Mouse (Mus musculus) limb, embryonic 10.5 days (tissue): ENCODE results near the gene Colca2. TPM values are rescaled to one million over a fixed set of nuclear protein-coding genes. Genes with fewer than 3 reads are reported as not detected.
A peak's percentile ranks its signal among the peaks of the same experiment; 100 is the strongest.

Source experiments
- DNase-seq: peaks from one replicate; pipeline ENCODE4 v3.0.0-alpha.2; 2017; ENCODE audit warnings: low spot score
- H3K27ac ChIP-seq: fragments of 300-500 bp; sonication (generic); 2 replicates; pipeline ENCODE4 v1.5.1; 2016; ENCODE audit warnings: mild to moderate bottlenecking
- H3K27me3 ChIP-seq: fragments of 300-500 bp; sonication (generic); 2 replicates; pipeline ENCODE4 v1.6.1; 2016; ENCODE audit warnings: low read depth, mild to moderate bottlenecking; ENCODE audit not compliant: poor library complexity, severe bottlenecking
- H3K36me3 ChIP-seq: fragments of 300-500 bp; sonication (generic); 2 replicates; pipeline ENCODE4 v1.6.1; 2016; ENCODE audit warnings: mild to moderate bottlenecking, moderate library complexity
- H3K4me1 ChIP-seq: fragments of 300-500 bp; sonication (generic); 2 replicates; pipeline ENCODE4 v1.6.1; 2016
- H3K4me3 ChIP-seq: fragments of 300-500 bp; sonication (generic); 2 replicates; pipeline ENCODE4 v1.5.1; 2016; ENCODE audit warnings: mild to moderate bottlenecking, moderate library complexity
- H3K9me3 ChIP-seq: fragments of 300-500 bp; sonication (generic); replicated peaks from 2 replicates; pipeline ENCODE4 v1.6.1; 2016; ENCODE audit warnings: mild to moderate bottlenecking
- WGBS: fragments of 180-500 bp; shearing (Covaris S2); methylation state at CpG from one replicate; pipeline ENCODE4 v1.1.7; 2016; 5-methylcytosine and 5-hydroxymethylcytosine counted together
- polyA plus RNA-seq: library from polyadenylated mRNA; unstranded; fragments of >200 nt; fragmentation: Nextera tagmentation; extraction: Ambion mirVana; gene quantifications from 2 replicates; pipeline ENCODE4 v1.2.1, GENCODE M21; 2016

Colca2 gene
- polyA plus RNA-seq, 1 experiment from 2014 or later: 2.2 TPM

DNA sequence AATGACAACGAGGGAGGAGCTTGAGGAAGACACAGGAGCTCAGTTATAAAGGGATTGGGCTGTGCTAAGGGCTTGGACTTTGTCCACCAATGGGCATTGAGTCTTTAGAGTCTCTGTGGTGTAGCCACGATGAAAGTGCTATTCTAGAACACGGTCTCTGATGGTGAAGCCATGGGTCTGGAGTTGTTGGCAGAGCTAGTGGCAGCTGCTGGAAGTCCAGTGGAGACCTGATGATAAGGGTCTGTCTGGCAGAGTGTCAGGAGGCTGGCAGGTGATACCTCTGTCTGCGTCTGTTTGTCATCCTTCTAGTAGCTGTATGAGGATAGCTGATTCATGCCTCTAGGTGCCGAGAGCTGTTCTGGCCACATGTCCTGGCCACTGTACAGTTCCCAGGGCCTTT, 25.6 kb upstream of the Colca2 start:
- no peak overlapping the region for H3K4me3 ChIP-seq
- H3K27ac ChIP-seq: no peak overlapping the region
- no peaks in the 10 kb centered on the region for H3K9me3 ChIP-seq
- no peaks in the 10 kb centered on the region for H3K36me3 ChIP-seq
- no peak for DNase-seq
- 85% methylated on average over 5 of the region's 5 CpGs for WGBS
- H3K4me1 ChIP-seq: no peaks in the 10 kb centered on the region
- H3K27me3 ChIP-seq: no peaks in the 10 kb centered on the region

DNA sequence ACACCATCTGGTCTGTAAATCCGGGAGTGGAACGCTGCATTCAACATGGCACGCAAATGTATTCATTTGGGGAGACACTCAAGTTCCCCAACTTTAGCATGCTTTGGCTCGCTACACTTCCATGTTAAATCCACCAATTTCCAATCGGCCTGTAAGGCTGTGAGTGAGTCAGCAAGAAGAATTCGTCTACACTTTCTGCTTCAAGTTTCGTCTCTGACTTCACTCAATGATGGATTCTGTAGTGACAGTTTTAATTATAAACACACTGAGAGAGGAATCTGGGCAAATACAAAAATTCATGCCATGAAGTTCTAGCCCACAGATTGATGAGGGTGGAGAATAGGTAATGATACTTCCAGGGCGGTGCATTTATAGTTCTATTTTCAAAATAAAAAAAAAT, 15.2 kb upstream of the Colca2 start:
- Histone ChIP-seq H3K27ac (no peak overlapping the region), H3K4me1 (no peaks in the 10 kb centered on the region; the same call in 1 of the 2 replicates), H3K9me3 (no peaks in the 10 kb centered on the region), H3K4me3 (no peak overlapping the region), H3K36me3 (no peaks in the 10 kb centered on the region), H3K27me3 (no peaks in the 10 kb centered on the region)
- 76% methylated on average over 8 of the region's 8 CpGs for WGBS
- DNase-seq: no peak

DNA sequence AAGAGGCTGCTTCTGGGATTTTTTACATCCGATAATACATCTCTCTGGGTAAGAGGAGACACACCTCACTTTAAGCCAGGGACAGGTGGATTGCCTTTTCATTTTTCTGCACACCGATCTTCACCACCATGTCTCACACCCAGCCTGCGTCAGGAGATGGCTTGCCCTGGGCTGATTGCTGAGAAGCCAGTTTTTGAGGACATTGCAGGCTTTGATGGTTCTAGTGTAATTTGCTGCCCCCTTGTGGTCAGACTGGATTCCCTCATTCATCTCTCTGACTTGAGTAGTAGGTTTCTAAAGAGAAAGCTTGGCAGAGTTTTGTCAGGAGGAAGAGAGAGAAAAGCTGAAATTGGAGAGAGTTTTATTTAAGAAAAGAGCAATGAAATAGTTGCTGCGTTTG, 14.3 kb upstream of the Colca2 start:
- Histone ChIP-seq H3K27ac (no peak overlapping the region), H3K27me3 (no peaks in the 10 kb centered on the region), H3K4me1 (no peaks in the 10 kb centered on the region), H3K9me3 (no peaks in the 10 kb centered on the region), H3K4me3 (no peak overlapping the region), H3K36me3 (no peaks in the 10 kb centered on the region)
- peak; percentile 82 for DNase-seq
- 35% methylated on average over 4 of the region's 4 CpGs for WGBS

DNA sequence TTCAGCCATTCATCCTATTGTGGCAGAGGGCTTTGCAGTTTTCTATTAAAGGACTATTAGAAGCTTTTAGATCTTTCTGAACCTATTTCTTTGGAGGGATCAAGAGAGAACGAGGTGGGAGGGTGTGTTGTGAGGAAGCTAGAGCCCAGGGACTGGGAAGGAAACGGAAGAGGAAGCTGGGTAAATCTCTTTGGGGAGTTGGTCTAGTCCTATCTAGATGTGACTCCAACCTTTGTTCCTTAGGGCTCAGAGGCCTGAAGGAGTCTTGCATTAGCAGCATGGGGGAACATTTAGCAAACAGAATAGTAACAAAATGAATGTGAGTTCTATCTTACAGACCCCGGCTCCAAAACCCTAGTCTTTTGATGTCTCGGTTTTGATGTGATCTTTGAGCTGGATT, 12.6 kb upstream of the Colca2 start:
- 76% methylated on average over 4 of the region's 4 CpGs for WGBS
- no peaks in the 10 kb centered on the region for H3K36me3 ChIP-seq
- H3K4me3 ChIP-seq: no peak overlapping the region
- no peak for DNase-seq
- H3K27me3 ChIP-seq: no peaks in the 10 kb centered on the region
- H3K4me1 ChIP-seq: no peaks in the 10 kb centered on the region
- H3K9me3 ChIP-seq: no peaks in the 10 kb centered on the region
- H3K27ac ChIP-seq: no peak overlapping the region

DNA sequence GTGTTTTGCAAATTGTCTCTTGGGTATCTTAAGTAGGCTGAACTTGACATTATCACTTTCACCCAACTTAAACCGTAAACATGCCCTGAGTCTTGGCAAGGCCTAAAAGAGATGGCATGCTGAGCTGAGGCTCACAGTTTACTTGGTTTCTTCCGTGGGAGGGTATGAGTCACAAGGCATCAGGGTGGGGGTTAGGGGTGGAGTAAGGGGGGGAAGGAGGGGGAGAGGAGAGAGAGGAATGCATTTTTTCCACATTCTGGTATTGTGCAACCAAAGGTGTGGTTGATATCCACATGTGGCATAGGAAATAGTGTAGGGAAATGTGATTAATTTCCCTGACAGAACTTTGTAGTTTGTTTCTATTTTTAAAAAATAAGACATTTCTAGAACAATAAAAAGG, 7.7 kb upstream of the Colca2 start:
- WGBS: 74% methylated on average over 2 of the region's 2 CpGs
- peaks cover 5% of the 10 kb centered on the region; the same call in 1 of the 2 replicates for H3K27me3 ChIP-seq
- no peak overlapping the region for H3K4me3 ChIP-seq
- H3K36me3 ChIP-seq: no peaks in the 10 kb centered on the region
- H3K4me1 ChIP-seq: no peaks in the 10 kb centered on the region
- no peak for DNase-seq
- no peak overlapping the region for H3K27ac ChIP-seq
- no peaks in the 10 kb centered on the region for H3K9me3 ChIP-seq

DNA sequence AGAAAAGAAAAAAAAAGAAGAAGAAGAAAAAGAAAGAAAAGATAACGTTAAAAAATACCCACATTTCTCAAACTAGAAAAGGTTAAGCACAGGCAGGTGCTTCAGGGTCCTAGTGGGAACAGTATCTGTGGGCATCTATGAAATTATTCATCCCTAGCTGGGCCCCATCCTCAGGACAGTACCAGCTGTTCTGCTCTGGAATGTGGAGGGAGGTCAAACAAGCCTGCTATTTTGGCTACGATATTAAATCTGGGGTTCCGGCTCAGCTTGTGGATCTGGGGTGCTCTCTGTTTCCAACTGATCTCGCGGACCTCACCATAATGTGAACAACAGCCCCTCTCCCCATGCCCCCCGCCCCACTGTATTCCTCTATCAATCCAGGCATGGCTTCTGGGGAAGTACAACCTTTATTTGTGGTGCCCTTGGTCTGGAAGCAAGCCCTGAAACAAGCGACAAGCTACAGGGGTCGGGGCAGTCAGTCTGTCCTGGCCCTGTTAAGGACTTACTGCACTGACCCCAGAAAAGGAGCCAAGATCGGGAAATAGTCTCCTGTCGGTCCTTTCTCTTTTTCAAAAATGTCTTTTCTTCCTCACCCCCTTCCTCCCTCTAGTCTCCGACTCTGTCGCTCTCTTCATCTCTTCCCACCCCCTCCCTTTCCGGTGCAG, 403 bp downstream of the Colca2 start:
- no peaks in the 10 kb centered on the region for H3K9me3 ChIP-seq
- H3K36me3 ChIP-seq: no peaks in the 10 kb centered on the region
- peaks cover 17% of the 10 kb centered on the region for H3K4me1 ChIP-seq
- H3K27ac ChIP-seq: peak overlapping the region; percentile 86
- H3K4me3 ChIP-seq: peak overlapping the region; percentile 72
- no peak for DNase-seq
- peaks cover 33% of the 10 kb centered on the region for H3K27me3 ChIP-seq
- 22% methylated on average over 13 of the region's 13 CpGs for WGBS

DNA sequence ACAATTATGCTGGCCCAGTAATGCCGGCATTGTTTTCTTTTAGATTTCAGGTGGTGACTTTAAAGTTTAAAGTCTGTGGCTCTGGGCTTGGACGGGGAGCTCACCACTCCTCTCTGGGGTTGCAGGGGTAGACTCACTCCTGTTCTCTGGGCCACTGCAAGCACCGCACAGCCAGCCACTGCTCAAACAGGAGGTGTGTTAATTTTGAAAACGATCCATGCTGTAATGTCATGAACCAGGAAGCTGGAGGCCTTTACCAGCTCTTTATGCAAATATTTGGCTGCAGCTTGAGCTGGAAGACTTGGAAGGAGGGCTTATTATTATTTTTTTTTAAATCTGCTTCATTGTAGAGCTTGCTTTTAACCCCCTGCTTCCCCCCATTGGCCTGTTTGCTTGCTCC, 3.7 kb downstream of the Colca2 start:
- no peak for DNase-seq
- H3K9me3 ChIP-seq: no peaks in the 10 kb centered on the region
- H3K4me3 ChIP-seq: no peak overlapping the region
- H3K4me1 ChIP-seq: peaks cover 17% of the 10 kb centered on the region
- H3K36me3 ChIP-seq: no peaks in the 10 kb centered on the region
- H3K27me3 ChIP-seq: peaks cover 17% of the 10 kb centered on the region
- H3K27ac ChIP-seq: no peak overlapping the region
- 41% methylated on average over 4 of the region's 4 CpGs for WGBS

DNA sequence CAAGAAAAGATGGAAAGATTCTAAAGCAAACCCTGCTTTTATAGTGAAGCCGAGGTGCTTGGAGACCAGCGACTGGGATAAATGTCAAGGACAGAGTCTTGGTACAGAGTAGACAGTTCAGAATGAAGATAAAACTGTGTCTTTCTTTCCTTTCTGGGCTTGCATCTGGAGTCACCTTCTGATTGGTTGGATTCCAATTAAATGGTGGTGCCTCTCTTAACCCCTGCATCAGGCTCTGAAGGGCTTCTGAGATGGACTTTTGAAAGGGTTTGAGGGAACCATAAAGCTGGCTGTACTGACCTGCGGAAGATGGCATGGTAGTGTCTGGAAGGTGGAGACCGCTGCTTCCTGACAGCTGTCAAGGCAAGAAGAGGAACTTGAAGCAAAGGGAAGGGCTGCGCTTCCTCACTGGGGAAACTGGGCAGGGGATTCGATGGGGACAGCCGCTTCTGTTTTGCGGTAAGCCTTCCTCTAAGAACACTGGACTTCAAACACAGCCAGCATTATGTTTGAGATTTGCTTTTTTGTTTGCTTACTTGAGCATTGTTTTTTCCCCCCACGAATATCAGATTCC, 4.7 kb downstream of the Colca2 start:
- Histone ChIP-seq H3K4me3 (no peak overlapping the region), H3K27ac (no peak overlapping the region), H3K36me3 (no peaks in the 10 kb centered on the region), H3K9me3 (no peaks in the 10 kb centered on the region), H3K4me1 (peaks cover 9% of the 10 kb centered on the region), H3K27me3 (0 out of 2 replicates have a peak, but pooled peaks cover 7% of the 10 kb centered on the region)
- 65% methylated on average over 9 of the region's 9 CpGs for WGBS
- no peak for DNase-seq

DNA sequence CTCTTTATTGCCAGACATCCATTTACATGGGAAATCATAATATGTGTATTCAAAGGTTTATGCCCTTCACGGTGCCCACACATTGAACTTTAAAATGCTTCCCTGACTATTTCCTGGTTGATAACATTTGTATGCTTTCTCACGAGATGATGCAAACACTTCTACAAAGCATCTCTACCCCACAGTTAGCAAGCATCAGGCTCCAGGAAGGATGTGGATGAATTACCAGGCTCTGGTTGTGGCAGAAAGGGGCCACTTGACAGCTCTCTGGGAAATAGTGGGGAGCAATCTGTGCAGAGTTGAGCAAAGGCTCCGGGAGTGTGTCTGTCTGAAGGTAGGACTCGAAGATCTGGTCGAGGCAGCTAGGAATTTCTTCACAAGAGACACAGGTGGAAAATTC, 6.3 kb downstream of the Colca2 start:
- WGBS: 79% methylated on average over 5 of the region's 5 CpGs
- H3K9me3 ChIP-seq: no peaks in the 10 kb centered on the region
- no peak overlapping the region for H3K4me3 ChIP-seq
- no peaks in the 10 kb centered on the region for H3K36me3 ChIP-seq
- no peak for DNase-seq
- H3K4me1 ChIP-seq: no peaks in the 10 kb centered on the region
- H3K27ac ChIP-seq: no peak overlapping the region
- H3K27me3 ChIP-seq: 0 out of 2 replicates have a peak, but pooled peaks cover 3% of the 10 kb centered on the region

DNA sequence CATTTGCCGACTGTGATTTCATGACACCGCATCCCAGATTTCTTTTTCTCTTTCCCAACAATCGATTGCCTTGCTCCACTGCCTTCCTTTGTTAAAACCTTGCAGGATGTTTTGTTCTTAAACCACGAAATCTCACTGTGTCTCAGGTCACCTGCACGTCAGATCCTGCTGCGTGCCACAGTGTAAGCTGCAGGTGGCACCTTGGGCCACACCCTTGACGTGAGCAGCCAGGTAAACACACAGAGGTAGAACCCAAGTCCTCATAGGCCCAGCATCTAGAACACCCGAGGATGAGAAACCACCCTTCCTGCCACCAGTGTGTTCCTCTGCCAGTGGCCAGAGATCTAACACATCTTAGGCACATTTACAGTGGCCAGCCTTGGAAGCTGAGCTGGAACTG, 7.3 kb downstream of the Colca2 start:
- Histone ChIP-seq H3K36me3 (no peaks in the 10 kb centered on the region), H3K27ac (no peak overlapping the region), H3K4me1 (no peaks in the 10 kb centered on the region), H3K4me3 (no peak overlapping the region), H3K27me3 (0 out of 2 replicates have a peak, but pooled peaks cover 3% of the 10 kb centered on the region), H3K9me3 (no peaks in the 10 kb centered on the region)
- WGBS: 84% methylated on average over 8 of the region's 8 CpGs
- DNase-seq: no peak

DNA sequence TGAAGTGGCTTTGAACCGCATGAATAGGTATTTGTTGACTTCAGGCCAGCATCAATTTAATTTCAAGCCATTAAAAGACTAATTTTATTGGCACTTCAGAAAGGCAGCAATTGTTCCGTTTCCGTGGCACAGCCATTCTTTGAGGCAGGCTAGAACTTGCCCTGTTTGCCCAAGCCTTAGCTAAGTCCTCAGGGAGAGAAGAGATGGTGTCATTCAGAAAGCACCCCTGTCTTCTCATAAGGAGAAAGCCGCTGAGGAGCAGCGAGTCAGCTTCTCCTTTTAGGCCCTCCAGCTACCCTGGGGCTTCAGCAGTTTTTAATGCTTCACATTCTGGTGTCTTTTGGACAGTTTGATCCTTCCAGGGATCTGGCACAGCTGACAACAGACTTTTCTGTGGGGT, 9.5 kb downstream of the Colca2 start:
- DNase-seq: no peak
- Histone ChIP-seq H3K36me3 (no peaks in the 10 kb centered on the region), H3K9me3 (no peaks in the 10 kb centered on the region), H3K4me3 (no peak overlapping the region), H3K27me3 (0 out of 2 replicates have a peak, but pooled peaks cover 3% of the 10 kb centered on the region), H3K27ac (no peak overlapping the region), H3K4me1 (no peaks in the 10 kb centered on the region)
- WGBS: 84% methylated on average over 5 of the region's 5 CpGs

DNA sequence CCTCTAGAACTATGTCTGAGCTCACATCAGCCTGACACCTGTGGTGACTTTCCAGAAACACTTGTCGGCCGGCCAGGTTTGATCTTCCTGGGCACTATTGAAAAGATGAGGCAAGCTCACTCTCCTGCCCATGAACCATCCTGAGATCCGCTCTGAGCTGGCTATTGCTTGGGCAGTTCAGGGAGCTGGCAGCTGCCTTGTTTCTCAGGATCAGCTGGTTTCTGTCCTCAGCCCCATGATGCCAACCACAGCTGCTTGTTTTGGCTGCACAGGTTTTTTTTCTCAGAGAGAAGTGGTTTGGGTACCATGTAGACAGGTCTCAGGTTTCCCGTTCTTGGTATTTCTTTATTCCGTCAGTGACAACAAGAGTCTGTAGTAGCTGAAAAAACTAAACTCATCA, 19.9 kb downstream of the Colca2 start:
- DNase-seq: no peak
- WGBS: 93% methylated on average over 5 of the region's 5 CpGs
- no peak overlapping the region for H3K27ac ChIP-seq
- no peaks in the 10 kb centered on the region for H3K4me1 ChIP-seq
- no peak overlapping the region for H3K4me3 ChIP-seq
- H3K9me3 ChIP-seq: no peaks in the 10 kb centered on the region
- no peaks in the 10 kb centered on the region for H3K27me3 ChIP-seq
- H3K36me3 ChIP-seq: no peaks in the 10 kb centered on the region

DNA sequence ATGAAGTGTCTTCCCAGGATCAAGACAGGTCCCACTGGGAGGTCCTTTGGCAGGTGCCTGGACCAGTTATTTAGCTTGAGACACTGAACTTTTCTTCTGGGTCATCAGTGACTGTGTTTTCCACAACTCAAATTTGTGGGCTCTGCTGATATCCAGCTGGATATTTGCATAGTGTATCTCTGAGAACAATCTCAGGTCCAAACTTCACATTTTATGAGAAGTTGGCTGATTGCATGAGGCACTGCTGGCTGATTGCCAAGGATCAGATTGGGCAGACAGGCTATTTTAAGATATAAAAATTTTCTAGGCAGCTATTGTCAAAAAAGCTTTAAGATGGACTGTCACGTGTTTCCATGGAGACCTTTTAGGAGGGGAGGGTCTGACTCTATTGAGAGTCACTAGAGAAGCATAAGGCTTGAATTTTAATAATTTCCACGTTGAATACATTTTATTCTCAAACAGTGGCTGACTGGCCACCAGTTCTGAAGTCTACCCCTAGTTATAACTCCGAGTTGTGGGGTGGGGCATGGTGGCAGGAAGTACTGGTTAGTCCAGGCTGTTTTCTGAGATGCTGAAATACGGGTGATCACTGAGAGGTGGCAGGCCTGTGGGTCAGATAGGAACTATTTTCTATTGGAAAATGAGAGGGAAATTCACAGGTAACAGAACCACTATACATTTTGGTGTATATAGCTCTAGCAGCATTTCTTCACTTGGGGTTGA, 21.4 kb downstream of the Colca2 start:
- no peak overlapping the region for H3K4me3 ChIP-seq
- no peak overlapping the region for H3K27ac ChIP-seq
- DNase-seq: no peak
- 78% methylated on average over 4 of the region's 4 CpGs for WGBS
- H3K4me1 ChIP-seq: peaks cover 4% of the 10 kb centered on the region
- H3K36me3 ChIP-seq: no peaks in the 10 kb centered on the region
- H3K27me3 ChIP-seq: no peaks in the 10 kb centered on the region
- H3K9me3 ChIP-seq: no peaks in the 10 kb centered on the region
